Mouse (Mus musculus): ENCODE data around the gene Nprl3. TPM values are rescaled to one million over a fixed set of nuclear protein-coding genes. Genes with fewer than 3 reads are reported as not detected.

Nprl3 gene
- total RNA-seq, 2 experiments from 2014 or later, result 43.6 to 45.6 TPM

GRCm38 (mm10) chr11:32200075-32200601, 67.4 kb downstream of the Nprl3 start, which contains the start of gene Il9r:
Gene Il9r, minus strand, starts transcription at chr11:32200279.
- DNase-seq (ENCODE audit: low spot score in 2 of 2), result no peak

DNA sequence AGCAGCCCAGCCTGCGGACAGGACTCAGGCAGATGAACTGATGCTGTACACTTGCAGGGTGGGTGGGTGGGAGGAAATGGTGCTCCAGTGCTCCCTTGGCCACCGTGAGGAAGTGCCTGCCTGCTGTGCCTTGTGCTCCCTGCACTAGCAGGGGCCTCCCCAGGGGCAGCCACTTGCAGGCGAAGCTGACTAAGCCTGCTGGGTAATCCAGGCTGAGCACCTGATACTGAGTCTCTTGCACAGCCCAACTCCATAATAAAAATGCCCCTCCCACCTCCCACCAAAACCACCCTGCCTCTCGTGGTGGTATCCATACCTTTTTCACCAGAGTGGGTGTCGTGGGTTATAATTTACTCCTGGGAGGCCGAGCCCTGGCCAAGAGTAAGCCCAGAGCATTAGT, 68.3 kb downstream of the Nprl3 start:
- no peak for DNase-seq (ENCODE audit: low spot score in 2 of 2)

DNA sequence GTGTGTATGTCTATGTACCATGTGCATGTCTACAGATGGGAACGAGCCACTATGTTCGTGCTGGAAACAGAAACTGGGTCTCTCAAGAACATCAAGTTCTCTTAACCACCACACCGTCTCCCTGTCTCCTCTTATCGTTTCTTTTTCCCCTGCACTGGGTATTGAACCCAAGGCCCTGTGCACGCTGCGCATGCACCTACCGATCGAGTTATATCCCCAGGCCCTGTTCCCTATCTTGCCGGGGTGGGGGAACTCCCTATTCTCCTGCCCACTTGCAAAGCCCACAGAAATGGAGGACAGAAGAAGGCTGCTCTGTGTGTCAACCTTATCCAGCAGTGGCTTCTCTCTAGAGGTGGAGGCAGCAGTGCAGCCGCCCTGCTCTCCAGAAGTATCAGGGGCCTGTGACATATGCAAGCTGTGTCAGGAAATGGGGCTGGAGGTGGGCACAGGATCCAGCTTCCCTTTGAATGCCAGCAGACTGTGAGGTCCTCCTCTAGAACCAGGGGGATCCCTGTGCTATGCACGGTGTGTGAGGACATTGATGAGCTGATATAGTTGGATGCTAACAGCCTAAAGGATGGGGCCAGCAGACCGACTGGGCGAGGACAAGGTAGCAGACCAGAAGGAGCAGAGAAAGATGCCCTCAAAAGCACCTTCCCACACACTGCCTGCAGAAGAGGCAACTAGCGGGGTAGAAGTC, 69.1 kb downstream of the Nprl3 start:
- no peak for DNase-seq (ENCODE audit: low spot score in 2 of 2)

DNA sequence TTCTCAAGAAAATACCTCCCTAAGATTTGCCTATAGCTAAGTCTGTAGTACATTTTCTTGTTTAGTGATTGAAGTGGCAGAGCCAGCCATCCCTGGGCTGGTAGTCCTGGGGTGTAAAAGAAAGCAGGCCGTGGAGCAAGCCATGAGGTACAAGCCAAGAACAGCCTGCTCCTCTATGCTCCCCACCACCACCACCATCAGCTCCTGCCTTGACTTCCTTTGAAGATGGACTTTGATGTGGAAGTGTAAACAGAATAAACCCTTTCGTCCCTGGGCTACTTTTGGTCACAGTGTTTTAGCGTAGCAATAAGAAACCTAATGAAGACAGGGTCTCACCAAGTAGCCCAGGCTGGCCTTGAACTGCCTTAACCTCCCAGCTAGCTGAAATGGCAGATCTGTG, 69.7 kb downstream of the Nprl3 start:
- no peak for DNase-seq (ENCODE audit: low spot score in 2 of 2)

GRCm38 (mm10) chr11:32196727-32197126, 70.8 kb downstream of the Nprl3 start:
- DNase-seq (ENCODE audit: low spot score in 2 of 2), result no peak

- DNase-seq (ENCODE audit: low spot score in 2 of 2), result no peak
Measured at GRCm38 (mm10) chr11:32195867-32196540, 71.5 kb downstream of the Nprl3 start.

GRCm38 (mm10) chr11:32194626-32195025, 72.9 kb downstream of the Nprl3 start:
- DNase-seq (ENCODE audit: low spot score in 2 of 2), result no peak

DNA sequence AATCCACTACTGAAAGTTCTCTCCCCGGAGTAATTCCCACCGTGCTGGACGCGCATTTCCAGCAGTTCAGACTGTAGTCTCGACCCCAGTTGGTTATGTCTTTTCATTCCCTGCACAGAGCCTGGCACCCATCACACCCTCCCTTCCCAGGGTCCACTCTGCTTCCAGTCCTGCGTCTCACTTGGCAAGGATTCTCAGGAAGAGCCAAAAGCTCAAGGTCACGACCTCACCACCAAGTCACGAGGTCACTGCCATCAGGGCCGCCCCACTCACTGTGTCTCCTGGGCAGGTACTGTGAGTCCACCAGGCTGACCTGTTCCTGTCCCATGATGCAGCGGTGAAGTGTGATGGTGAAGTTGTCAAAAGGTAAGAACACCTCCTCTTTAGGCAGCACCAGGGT, 73.4 kb downstream of the Nprl3 start:
- no peak for DNase-seq (ENCODE audit: low spot score in 2 of 2)

DNA sequence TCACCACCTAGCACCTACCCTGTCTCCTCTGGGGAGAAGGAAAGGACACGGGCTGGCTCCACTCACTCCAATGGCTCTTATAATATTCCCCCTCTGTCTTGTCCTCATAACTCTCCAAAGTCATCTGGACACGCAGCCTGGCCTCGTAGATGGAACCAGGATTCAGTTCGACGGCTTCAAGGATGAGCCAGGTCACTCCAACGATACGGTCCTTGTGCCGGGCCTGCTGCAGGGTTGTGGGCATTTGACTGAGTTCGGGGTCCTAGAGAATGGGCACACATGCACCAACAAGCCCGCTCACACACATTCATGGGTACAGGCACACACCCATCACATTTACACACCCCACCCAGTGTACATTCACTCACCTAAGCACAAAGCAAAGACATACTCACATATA, 74.4 kb downstream of the Nprl3 start:
- DNase-seq (ENCODE audit: low spot score in 2 of 2), result no peak

DNA sequence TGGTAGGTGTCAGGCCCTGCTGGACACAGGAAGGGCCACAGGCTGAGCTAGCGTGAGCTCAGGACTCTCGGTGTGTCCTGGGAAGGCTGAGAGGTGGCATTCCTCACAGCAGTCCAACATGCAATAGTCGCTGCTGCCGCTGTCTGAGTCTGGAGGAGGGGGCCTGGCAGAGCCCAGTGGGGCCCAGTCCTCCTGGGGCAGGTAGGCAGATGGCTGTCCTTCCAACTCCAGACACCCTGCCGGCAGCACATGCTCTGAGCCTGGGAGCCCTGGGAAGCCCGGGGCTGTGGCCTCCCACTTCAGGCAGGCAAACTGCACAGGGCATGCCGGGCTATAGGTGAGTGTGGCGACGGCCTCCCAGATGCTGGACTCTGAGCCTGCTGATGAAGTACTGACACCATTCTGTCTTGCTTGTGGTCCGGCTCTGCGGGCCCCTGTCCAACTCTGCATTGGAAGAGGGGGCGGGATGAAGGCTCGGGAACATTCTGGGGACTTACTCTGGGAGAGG, 76.8 kb downstream of the Nprl3 start:
- no peak for DNase-seq (ENCODE audit: low spot score in 2 of 2)

- DNase-seq (ENCODE audit: low spot score in 2 of 2), result no peak
Measured at GRCm38 (mm10) chr11:32190119-32190518, 77.4 kb downstream of the Nprl3 start.

DNA sequence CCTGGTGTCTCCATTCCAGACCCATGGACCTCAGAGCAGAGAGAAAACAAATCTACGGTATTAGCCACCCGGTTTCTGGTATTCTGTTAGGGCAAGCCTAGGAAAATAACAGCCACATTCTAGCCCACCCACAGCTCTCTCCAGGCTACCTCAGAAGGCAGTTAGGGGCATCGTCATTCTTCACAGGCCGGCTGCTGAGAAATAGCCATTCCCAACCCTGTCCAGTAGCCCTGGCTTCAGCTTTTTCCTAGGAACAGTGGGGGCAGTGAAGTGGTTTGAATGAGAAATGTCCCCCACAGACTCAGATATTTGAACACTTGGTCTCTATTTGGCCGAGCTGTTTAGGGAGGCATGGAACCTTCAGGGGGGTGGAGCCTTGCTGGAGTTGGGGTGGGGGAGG, 78.1 kb downstream of the Nprl3 start:
- no peak for DNase-seq (ENCODE audit: low spot score in 2 of 2)

- no peak for DNase-seq (ENCODE audit: low spot score in 2 of 2)
Measured at GRCm38 (mm10) chr11:32188881-32189280, 78.6 kb downstream of the Nprl3 start.

DNA sequence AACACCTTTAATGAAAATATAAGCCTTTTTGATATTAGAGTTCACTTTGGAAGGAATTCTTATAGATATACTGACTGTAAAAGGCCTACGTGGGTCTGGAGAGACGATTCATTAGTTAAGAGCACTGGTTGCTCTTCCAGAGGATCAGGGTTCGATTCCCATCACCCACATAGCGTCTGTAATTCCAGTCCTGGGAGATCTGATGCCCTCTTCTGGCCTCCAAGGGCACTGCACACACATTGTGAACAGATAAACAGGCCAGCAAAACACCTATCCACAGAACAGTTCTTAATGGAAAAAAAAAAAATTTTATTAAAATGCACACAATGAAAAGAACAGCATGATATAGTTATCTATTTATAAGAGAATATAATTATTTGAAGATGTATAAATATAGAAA, 80.3 kb downstream of the Nprl3 start:
- no peak for DNase-seq (ENCODE audit: low spot score in 2 of 2)

DNA sequence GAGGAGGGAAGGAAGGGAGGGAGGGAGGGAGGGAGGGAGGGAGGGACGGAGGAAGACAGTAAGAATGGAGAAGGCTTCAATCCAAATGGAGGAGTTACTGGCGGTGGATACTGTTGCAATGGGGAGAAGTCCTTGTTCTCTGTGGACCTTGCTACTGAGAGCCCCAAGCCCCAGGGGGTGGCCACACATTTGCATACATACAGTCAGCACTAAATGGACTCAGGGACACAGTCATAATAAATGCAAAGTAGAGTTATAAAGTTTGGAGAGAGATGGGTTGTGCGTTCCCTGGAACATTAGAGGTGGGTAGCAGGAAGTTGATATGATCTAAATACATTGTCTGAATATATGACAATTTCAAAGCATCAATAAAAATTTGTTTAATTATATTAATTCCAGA, 81.5 kb downstream of the Nprl3 start:
- DNase-seq (ENCODE audit: low spot score in 2 of 2), result no peak

DNA sequence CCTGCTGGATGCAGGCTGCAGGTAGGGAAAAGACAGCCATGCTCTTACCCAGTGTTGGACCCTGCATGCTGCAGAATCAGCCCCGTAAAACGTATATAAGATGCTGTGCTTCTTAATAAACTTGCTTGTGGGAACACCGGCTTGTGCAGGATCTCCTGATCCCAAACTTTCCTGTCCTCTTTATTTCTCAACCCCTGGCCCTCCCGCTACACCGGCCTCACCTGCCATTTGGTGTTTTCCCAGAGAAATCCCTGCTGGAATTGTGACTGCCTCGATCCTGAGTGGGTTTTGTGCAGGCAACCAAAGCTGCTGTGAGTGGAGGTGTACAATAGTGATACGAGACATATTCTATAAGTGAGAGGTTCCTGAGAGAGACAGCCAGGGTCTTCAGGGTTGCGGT, 83.0 kb downstream of the Nprl3 start:
- DNase-seq (ENCODE audit: low spot score in 2 of 2), result no peak

GRCm38 (mm10) chr11:32181973-32182868, 85.3 kb downstream of the Nprl3 start:
- peak; percentile 89 to 95 for DNase-seq (ENCODE audit: low spot score in 2 of 2)

DNA sequence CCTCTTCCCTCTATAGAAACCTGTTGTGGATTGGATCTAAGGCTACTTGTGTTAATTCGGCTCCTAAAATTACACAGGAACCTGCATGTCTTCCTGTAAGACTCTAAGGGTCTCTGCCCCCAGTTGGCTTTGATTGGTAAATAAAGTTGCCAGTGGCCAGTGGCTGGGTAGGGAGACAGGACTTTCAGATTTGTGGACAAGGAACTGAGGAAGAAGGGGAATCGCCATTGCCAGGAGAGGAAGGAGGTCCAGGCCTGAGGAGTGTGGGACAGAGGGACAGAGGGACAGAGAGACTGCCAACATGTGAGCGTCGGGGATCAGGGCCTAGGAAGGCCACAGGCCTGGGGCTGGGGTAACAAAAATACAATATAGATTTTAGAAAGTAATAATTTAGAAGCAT, 86.3 kb downstream of the Nprl3 start:
- DNase-seq (ENCODE audit: low spot score in 2 of 2), result no peak

DNA sequence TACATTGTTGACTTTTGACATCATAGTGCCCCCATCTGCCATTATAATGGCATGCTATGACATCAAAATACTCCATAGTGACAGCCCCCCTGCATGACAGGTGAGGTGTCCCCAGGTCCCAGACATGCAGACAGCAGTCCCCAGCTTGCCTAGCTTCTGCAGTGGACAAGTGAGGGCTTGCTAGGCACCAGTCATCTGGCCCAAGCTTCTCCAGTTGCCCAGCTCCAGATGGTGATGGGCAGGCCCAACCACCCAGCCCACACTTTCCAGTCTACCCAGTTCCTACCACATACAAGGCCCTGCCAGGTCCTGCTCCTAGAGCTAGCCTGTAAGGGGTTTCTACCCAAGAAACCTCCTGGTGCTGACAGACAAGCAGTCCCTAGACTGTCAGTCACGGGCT, 89.0 kb downstream of the Nprl3 start:
- DNase-seq (ENCODE audit: low spot score in 2 of 2), result no peak

Data from left cerebral cortex, adult 18-20 months (tissue).